Mouse (Mus musculus): ENCODE results near the gene Utrn.

Gene Utrn

GRCm38 (mm10) chr10:12545440-12545839, 323.7 kb downstream of the Utrn start:
- DNase-seq (ENCODE audit: low spot score in 2 of 2), result no peak

DNA sequence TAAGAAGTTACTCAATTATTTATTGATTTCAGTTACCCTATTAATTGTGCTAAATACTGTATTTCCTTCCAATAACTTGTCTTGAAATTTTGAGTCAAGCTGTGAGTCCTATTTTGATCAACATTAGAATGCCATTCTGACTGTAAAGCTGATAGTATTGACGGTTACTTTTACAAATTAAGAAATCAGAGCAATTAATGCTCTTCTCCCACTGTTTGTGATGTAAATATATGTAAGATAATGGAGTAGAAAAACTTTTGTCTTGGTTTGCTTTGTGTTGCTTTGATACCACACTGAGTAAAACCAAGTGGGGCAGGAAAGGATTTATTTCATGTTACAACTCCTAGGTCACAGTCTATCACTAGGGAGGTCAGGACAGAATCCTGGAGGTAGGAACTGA, 327.4 kb downstream of the Utrn start:
- DNase-seq (ENCODE audit: low spot score in 2 of 2), result no peak

- no peak for DNase-seq (ENCODE audit: low spot score in 2 of 2)
Observed at GRCm38 (mm10) chr10:12535272-12535671, 333.9 kb downstream of the Utrn start.

- DNase-seq (ENCODE audit: low spot score in 2 of 2), result no peak
Observed at GRCm38 (mm10) chr10:12534801-12535200, 334.4 kb downstream of the Utrn start.

GRCm38 (mm10) chr10:12534301-12534700, 334.9 kb downstream of the Utrn start:
- no peak for DNase-seq (ENCODE audit: low spot score in 2 of 2)

DNA sequence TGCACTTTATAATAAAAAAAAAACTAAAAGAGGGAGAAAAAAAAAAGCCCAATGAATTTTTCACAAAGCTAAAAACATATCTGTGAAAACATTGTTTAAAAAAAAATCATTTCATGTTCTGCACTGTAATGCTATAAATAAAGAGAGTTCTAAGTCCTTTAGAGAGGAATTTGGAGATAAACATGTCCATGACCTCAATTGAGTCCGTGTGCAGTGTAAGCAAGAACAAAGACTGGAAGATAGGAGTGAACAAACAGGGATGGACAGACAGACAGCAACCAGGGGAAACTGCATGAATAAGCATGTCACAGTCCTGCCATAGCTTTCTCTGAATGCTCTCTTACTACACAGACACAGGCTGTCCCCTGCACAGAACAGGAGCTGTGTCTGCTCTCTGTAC, 347.1 kb downstream of the Utrn start:
- DNase-seq (ENCODE audit: low spot score in 2 of 2), result no peak

DNA sequence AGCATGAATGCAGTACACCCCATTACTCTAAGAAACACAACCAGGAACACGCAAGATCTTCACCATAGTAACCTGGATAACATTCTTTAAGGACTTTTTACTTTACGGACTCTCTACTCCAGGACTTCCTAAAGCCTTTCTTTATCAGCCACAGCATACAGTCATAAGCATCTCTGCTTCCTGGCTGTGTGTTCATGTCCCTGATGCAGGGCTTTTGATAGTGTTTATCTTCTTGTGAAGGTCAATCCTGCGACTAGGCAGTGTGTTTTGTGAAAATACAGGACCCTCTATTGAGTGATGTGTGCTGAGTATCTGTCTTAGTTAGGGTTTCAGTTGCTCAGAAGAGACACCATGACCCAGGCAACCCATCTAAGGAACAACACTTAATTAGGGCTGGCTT, 351.0 kb downstream of the Utrn start:
- DNase-seq (ENCODE audit: low spot score in 2 of 2), result no peak

DNA sequence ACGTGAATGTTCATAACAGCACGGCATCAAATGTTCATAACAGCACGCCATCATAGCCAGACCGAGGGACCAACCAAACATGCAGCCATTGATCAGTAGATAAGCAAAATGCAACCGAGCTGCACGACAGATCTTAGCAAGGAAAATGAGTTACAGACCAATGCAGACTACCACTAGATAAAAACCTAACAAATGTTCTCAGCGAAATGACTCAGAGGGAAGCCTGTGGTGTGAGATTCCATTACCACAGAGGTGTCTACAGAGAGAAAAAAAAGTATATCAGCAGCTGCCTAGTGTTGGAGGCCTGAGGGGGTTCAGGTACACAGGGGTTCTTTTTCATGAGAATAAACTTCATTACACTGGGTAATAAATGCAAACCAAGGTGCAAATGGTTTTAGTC, 363.6 kb downstream of the Utrn start:
- no peak for DNase-seq (ENCODE audit: low spot score in 2 of 2)

DNA sequence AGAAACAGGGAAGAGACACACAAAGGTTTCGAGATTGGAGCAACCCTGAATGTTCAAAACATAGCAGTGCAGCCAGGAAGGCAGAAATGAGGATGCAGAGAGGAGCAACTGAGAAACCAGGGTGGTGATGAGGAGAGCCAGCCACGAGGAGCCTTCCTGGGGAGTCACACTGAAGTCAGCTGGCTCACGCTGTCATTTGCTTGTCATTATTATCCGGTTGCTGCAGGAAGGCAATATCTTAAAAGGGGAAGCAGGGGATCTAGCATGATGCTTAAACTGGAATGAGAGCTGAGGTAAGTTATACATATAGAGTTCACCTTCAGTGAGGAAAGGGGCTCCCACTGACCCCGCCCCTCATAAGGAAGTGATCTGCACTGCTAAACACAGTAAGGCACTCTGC, 368.7 kb downstream of the Utrn start:
- DNase-seq (ENCODE audit: low spot score in 2 of 2), result no peak

DNA sequence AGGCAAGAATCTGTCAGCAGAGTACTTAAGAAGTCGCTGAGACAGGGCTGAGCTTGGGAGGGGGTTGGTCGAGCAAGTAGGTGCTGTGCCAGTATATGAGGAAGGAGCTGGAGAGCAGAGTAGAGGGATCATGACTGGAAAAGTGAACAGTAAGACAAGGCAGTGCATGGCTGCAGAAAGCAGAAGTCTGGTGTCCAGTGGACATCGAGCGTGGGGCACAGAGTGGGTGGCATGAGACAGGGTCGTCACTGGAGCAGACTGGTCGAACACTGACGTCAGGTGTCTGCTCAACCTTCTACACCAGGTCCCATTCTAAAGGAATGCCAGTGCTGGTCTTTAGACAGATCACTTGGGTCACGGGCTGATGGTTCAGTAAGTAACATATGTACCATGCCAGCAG, 371.6 kb downstream of the Utrn start:
- no peak for DNase-seq (ENCODE audit: low spot score in 2 of 2)

DNA sequence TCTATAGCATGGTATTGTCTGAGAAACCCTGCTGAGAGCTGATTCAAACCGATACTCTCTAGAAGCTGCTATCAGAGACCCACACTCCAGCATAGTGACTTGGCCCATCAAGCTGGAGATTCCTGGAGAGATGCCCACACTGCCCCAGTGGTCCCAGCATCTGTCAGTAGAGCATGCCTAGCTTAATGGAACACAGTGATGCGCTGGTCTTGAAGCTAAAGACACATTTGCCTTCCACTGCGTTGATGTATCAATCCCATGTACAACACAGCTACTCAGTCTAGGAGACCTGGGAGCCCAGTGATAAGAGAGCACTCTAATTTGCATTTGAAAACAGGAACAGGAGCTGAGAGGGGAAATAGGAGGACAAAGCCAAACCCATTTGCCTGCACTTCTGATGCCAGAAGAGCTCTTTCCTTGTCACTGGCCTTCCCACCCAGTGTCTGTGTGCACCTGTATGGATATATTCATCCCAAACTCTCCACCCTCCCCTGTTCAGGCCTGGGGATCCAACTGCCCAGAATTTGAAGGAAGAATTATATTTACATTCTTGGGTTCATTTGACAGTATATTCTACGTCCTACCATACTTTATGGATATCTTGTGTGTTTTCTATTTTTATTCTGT, 379.5 kb downstream of the Utrn start:
- DNase-seq (ENCODE audit: low spot score in 2 of 2), result no peak

DNA sequence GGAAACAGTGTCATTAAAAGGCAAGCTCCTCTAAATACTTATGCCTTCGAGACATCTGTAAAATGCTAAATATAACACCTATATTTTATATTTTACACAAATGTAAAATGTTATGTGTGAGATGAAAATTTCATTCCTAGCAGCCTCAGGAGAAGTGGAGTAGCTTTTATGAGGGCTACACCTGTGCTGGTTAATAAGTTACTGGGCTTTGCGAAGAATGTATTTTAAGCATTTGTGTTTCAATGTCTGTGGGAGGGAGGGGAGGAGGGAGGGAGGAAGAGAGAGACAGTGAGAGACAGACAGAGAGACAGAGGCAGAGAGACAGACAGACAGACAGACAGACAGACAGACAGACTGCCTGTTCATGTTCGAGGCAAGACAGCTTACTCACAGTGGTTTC, 380.6 kb downstream of the Utrn start:
- no peak for DNase-seq (ENCODE audit: low spot score in 2 of 2)

GRCm38 (mm10) chr10:12488117-12488516, 381.0 kb downstream of the Utrn start:
- DNase-seq (ENCODE audit: low spot score in 2 of 2), result no peak

- DNase-seq (ENCODE audit: low spot score in 2 of 2), result no peak
Observed at GRCm38 (mm10) chr10:12483494-12483893, 385.7 kb downstream of the Utrn start.

- no peak for DNase-seq (ENCODE audit: low spot score in 2 of 2)
Observed at GRCm38 (mm10) chr10:12482975-12483374, 386.2 kb downstream of the Utrn start.

DNA sequence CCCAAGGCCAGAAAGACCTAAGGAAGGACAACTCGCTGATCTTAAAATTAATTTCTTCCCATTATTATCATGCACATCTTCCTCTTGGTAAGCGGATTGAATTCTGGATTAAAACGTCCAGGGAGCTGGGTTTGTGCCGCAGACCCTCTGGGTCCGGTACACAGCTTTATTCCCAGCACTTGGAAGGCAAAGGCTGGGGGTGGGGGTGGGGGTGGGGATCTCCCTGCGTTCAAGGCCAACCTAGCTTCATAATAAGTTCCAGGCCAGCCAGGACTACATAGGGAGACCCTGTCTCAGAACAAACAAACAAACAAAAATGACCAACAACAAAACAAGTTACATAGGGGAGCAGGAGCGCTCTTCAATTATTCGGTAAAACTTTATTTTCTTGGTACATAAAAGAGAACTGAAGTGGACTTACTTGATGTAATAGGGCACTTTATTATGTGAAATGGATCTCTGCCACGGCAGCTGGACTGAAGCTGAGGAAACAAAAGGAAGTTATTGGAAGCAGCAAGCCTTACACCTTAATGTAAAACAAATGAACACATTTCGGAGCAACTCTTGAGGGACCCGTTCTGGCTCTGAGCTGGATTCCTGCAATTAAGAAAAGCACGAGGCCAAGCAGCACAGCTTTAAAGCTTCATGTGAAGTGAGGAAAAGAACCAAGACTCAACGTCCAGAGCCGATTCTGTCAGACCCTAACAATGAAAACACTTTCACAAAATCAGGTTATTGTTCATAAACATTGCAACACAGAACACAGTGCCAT, 394.1 kb downstream of the Utrn start:
- no peak for DNase-seq (ENCODE audit: low spot score in 2 of 2)

- no peak for DNase-seq (ENCODE audit: low spot score in 2 of 2)
Observed at GRCm38 (mm10) chr10:12469391-12470057, 399.6 kb downstream of the Utrn start.

GRCm38 (mm10) chr10:12467544-12467943, 401.6 kb downstream of the Utrn start:
- DNase-seq (ENCODE audit: low spot score in 2 of 2), result no peak

GRCm38 (mm10) chr10:12460945-12461344, 408.2 kb downstream of the Utrn start:
- no peak for DNase-seq (ENCODE audit: low spot score in 2 of 2)

DNA sequence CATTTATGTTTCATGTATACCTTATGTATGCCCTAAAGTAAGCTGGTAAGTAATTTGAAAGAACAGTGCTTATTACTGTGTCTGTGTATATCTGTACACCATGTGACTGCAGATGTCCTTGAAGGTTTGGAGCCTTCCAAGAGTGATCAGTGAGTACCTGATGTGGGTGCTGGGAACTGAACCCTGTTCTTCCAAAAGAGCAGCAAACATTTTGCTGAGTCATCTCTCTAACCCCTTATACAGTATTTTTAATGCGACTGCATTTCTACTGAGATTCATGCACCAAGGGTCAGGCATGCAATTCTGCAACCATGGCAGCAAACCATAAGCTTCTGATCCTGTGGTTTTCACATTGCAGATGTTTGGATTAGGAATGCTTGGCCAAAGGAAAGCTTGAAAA, 412.3 kb downstream of the Utrn start:
- no peak for DNase-seq (ENCODE audit: low spot score in 2 of 2)

- DNase-seq (ENCODE audit: low spot score in 2 of 2), result no peak
Observed at GRCm38 (mm10) chr10:12452641-12453040, 416.5 kb downstream of the Utrn start.

DNA sequence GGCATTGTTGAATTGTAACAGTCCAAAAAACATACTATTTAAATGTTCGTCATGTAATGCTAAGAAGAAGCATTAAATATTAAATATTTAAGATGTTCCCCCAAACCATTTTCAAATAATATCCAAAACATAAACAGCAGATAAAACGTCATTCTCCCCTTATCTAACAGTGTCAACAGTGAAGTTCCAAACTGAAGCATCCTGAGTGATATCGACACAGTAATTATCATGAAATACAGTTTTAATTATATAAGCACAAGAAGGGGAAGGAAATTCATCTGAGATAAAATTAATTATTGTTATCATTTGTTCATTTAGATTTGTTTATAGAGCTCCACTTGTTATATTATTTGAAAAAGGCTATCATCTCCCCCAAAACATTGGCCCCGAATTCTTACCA, 425.0 kb downstream of the Utrn start:
- no peak for DNase-seq (ENCODE audit: low spot score in 2 of 2)

- no peak for DNase-seq (ENCODE audit: low spot score in 2 of 2)
Observed at GRCm38 (mm10) chr10:12433161-12433560, 436.0 kb downstream of the Utrn start.
